Mouse (Mus musculus) hematopoietic stem cell, adult 5-6 weeks (primary cell): Measurements from ENCODE around the gene Dkc1. TPM values are rescaled to one million over a fixed set of nuclear protein-coding genes. Genes with fewer than 3 reads are reported as not detected.

Source experiments
- ATAC-seq, 2 experiments: fragments of 125-278 bp in 1 of 2; replicated peaks in 1 of 2; 2 replicates each; pipeline ENCODE4 v1.8.0; 2016 to 2017; ENCODE audit warnings: inconsistent platforms in 2 of 2, mild to moderate bottlenecking in 2 of 2, moderate number of reproducible peaks in 2 of 2, low read depth in 1 of 2, moderate TSS enrichment in 1 of 2; ENCODE audit not compliant: low FRiP score in 2 of 2, poor library complexity in 2 of 2, severe bottlenecking in 2 of 2, insufficient read depth in 1 of 2, low TSS enrichment in 1 of 2
- total RNA-seq: library from RNA; stranded (forward); fragments of 172-1452, 232-1000 nt; gene quantifications from 2 replicates; pipeline ENCODE4 v1.2.3, GENCODE M21; 2017

The Dkc1 gene
- total RNA-seq, result 454 and 474 TPM in 2 replicates

DNA sequence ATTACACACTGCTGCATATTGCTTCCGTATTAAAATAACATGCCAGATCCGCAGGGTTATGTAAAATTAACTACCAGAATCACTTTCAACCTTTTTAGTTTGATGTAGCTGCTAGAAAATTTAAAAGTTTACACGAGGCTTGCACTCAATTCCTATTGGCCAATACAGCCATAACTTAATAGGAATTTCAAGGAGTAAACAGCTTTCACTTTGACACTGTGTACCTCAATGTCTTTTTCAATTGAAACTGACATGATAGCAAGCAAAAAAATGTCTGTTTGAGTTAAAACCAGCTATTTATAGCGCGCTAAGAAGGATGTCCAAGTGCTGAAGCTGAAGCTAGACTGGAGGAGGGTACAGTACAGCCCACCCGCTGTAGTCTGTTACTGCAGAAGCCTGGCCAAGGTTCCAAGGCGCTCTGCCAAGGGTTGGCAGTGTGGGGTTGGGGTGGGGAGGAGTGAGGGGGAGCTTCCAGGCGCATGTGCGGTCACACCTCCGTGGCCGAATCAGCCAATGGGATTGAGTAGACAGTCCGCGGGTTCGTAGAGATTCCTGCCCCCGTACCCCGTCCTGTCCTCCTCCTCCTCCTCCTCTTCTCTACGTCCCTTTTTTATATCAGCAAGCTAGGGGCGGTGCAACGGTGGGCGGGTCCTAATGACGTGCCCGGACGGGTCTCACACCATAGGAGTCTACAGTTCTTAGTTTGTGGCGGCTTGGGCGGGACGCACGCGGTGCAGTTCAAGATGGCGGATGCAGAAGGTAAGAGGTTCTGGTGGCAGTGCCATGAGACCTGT, at the start of gene Dkc1:
TSS of gene Dkc1 (plus strand) at position 486 of the 794 bp plus-strand sequence.
- peak; percentile 98 to 99 for ATAC-seq

DNA sequence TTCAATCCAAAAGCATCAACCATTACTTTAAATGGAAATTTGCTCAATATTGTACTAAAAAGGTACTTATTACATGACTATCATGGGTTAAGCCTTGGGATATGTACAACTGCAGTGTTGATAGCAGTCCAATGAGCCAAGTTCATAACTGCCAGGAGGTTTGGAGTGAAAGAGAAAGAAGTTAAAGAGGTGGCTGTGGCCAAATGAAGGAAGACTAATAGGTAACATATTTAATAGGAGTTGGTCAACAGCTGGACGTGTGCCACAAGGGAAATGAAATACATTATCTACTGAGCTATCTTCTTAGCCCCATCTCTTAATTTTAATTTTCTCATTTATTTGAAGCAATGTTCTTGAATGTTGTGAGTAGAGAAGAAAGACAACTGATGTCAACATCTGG, 49.7 kb upstream of the Dkc1 start:
- no peak for ATAC-seq

DNA sequence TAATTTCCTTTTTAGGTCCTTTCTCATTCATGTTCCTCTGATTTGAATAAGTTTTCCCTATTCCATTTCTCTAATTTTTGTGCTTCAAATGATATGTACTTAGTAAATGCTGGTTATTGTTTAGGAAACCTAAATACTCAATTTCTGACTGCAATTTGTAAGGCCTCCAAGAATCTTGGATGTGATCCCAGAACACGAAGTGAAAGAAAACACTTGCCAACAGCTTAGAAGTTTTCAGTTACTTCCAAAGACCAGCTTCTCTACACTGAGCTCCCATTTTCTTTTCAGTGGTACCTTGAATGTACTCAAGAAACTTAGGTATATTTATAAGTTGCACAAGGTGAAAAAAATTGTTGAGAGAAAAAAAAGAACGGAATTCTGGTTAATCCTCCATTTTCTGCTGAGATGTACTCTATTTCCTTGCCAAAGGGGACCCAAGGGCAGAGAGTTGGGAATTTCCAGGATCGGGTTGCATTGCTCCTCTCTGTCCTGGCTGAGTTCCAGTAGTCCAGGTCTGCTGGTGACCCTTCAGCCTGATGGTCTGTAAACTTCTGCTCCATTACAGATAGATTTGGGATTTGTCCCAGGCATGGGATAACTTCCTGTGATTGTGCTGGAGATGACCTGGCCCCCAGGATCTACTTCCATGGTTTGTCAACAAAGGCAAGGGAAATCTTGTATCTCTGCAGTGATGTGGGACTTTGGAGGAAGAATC, 48.6 kb upstream of the Dkc1 start:
- no peak for ATAC-seq

DNA sequence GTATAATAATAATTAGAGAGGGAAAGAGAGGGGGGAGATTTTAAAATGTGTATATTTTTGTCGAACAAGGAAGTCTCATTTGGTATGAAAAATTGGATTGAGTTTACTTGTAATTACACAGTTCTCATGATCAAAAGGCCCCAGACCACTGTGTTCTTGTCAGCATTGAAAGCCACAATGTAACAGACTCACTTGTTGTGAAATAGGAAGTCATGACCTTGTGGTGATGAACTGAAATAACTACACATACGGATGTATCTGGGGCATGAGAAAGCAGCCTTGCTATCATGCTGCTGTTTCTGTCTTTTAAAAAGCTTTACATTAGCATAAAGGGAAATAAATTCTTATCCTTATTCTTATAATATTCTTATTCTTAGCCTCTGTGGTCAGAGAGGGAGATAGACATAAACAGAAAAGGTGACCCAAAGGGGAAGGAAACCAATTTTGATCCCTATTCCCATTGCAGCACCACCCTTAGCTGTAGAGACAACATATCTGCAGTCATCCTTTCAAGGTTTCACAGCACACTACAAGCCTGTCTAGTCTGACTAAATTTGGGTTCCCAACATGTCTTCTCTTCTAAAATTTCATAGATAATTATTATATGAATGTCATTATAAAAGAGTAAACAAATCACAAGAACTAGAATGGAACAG, 39.4 kb upstream of the Dkc1 start:
- ATAC-seq, result peak; percentile 82 to 92; a peak in 3 of 4 replicates

DNA sequence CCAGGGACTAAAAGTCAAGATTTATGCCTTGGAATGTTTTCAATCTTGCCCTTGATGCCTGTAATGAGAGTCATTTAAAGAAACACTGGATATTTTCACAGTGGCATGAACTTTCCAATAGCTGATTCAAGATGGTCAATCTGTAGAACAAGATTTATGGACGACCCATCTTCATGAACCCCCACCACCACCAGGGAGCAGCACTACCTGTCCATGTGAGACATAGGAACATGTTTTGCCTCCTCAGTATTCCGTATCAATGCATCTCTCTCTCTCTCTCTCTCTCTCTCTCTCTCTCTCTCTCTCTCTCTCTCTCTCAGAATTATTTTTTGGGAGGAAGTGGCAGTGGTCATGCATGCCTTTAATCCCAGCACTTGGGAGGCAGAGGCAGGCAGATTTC, 13.3 kb upstream of the Dkc1 start:
- no peak for ATAC-seq

DNA sequence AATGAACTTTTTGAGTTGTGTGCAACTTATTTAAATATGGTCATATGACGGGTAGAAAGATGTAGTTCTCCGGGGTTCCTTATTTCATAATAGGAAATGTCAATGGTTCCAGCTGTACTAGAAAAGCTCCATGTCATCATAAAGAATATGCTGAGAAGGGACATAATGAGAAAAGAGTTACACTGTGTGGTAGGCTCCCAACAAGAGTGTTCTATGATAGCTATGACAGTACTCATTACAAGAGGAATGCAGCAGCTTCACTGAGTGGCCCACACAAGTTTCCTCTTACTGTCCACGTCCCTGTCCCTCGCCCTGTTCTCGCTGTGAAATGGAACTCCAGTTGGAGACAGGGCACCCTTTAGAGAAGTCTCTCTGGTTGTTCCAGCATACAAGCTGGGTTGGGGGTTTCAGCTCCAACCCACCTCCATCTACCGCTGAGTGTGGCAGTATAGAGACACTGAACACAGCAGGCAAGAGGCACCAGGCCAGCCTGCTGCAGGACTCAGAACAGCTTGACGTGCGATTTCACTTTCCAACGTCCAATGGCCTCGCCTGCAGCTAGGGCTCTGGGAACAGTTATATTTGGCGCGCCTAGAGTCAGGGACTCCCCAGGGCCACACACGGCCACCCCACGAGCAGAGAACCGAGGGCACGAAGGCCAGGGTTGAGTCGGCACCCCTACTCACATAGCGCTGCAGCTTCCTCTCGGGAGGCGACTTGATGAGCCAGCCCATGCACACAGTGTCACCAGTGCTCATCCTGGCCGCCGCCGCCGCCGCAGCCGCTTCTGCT, 11.5 kb upstream of the Dkc1 start:
- ATAC-seq, result peak; percentile 66 to 71

DNA sequence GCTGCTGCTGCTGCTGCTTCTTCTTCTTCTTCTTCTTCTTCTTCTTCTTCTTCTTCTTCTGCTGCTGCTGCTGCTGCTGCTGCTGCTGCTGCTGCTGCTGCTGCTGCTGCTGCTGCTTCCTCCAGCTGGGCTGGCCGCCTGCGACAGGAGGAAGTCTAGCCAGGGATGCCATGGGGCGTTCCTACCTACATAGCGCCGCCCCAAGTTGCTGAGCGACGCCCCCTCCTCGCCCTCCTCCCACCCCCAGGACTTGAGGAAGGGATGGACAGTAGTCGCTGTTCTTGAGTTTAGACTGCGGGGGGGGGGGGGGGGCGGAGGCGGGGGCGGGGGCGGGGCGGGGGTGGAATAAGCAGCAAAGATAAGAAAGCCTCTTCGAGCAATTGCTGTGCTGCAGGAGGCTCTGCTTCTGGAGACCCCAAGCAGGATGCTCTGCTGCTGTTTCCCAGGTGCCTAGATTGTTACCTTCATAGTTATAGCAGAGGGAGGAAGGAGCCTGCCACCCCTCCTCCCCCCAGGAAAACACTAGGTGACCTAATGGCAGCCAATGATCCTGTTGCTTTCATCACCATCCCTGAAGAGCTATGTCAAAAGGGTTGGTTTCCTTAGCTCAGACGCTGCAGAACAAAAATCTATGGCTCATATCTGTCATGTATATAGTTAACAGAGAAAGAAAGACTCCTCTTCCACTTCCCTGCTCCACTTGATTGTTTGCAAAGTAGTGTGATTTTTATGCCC, 10.7 kb upstream of the Dkc1 start, which contains the start of gene Gab3:
TSS of gene Gab3 (minus strand) at position 685 of the 735 bp plus-strand sequence.
- peak; percentile 92 to 99 for ATAC-seq

DNA sequence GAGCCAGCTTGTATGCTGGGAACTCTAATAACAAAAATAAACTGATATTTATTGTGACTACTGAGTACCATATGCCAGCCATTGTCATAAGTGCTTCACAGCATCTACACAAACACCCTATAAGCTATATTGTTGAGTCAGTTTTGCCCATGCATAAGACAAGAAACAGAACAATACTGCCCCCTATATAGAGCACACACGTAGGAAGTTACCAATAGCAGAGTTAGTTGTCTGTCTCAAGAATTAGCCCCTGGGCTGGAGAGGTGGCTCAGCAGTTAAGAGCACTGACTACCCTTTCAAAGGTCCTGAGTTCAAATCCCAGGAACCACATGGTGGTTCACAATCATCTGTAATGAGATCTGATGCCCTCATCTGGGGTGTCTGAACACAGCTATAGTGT, 10.0 kb upstream of the Dkc1 start:
- no peak; a peak in 1 of 4 replicates for ATAC-seq

DNA sequence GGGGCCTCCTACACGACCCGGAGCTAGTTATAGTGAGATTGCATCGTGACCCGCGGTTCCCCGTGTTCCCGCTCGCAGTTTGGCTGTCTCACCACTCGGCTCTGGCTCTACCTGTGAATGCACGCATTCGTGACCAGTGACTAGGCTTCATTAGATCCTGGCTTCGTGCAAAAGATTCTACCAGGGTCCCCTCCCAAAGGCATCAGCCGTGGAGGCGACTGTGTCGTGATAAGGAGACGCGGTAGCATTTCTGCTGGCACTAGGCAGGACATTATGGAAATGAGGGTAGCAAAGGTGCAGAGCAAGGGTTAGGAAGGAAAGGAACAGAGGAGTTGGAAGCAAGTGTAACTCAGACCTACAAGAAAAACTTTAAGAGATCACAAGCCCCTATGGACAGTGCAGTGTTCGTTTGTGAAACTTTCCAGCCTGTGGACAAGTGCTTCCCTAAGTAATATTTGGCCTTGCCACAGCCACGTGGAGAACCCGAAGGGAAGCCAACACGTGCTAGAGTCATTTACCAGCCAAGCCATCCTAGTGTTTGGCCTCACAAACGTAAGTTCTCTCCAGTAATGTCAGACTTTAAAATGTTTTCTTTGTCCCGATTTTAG, 613 bp downstream of the Dkc1 start:
- no peak; a peak in 1 of 4 replicates for ATAC-seq

DNA sequence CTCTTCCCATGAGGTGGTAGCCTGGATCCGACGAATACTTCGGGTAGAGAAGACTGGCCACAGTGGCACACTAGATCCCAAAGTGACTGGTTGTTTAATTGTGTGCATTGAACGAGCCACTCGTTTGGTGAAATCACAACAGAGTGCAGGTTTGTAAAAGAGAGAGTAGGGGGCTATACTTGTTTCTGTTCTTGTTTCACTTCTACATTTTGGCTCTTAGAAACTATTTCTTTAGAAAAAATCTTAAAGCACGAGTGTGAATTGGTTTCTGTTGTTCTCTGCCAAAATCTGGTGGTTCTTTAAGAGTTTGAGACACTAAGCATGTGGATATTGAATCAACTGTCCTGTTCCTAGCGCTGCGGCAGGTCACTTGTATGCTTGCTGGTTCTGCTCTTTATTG, 3.1 kb downstream of the Dkc1 start:
- no peak for ATAC-seq

DNA sequence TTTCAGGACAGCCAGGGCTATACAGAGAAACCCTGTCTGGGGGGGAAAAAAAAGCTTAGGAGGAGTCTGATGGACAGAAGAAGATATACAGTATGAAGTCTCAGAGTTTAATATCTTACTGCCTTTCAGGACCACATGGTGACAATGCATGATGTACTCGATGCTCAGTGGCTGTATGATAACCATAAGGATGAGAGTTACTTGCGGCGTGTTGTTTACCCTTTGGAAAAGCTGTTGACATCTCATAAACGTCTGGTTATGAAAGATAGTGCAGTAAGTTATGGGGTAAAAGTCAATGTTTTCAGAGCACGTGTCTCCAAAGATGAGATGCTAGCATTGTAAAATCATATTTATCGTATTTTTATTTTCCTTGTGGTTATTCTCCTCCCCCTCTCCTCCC, 6.6 kb downstream of the Dkc1 start:
- no peak for ATAC-seq

DNA sequence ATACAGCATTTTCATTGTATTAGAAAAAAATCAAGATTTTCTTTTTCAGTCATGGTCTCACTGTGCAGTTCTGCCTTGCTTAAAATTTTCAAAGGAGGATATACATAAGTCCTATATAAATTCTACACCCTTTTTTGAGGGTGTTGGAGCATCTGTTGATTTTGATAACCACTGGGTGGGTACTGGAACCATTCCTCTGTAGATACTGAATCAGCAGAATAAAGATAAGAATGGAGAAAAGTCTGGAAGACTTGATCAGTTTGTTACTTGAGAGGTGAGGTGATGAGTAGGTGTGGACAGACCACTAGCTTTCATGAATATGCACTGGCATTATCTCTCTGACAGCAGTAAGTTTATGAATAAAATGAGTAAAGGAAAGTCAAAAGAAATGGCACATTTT, 19.9 kb downstream of the Dkc1 start:
- ATAC-seq, result no peak

DNA sequence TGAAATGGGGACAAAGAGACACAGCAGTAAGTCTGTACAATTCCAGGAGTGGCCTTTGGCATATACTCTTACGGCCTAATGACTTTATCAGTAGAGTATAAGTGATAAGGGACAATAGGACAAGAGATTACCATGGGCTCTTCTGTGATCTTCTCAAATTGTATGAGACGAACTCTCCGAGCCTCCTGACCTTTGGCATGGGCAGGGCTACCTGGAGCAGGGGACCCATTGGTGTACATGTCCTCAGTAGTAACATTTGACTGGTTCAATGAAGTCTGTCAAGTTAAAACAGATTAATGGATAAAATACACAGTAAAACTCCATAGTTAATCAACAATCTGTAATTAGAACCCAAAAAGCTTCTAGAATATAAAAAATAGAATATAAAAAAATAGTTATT, 30.0 kb downstream of the Dkc1 start:
- no peak for ATAC-seq

DNA sequence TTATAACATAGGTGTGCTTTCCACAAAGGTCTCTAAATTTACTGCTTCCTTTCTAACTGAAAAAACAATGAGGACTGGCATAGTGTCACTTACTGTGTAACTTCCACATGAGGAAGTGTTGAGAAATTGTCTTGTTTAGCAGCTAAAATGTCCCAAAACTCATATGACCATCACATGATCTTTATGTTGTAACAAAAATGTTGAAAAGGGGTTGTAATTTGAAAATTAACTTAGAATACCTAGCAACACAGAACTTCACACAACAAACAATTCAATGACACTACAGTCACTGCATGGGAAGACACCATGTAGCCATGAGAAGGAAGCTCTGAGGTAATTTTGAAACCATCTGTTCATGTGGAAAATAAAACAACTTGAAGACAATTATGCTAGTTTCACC, 31.2 kb downstream of the Dkc1 start:
- ATAC-seq, result peak in 1 of 2 experiments; percentile 47; a peak in 1 of 4 replicates

DNA sequence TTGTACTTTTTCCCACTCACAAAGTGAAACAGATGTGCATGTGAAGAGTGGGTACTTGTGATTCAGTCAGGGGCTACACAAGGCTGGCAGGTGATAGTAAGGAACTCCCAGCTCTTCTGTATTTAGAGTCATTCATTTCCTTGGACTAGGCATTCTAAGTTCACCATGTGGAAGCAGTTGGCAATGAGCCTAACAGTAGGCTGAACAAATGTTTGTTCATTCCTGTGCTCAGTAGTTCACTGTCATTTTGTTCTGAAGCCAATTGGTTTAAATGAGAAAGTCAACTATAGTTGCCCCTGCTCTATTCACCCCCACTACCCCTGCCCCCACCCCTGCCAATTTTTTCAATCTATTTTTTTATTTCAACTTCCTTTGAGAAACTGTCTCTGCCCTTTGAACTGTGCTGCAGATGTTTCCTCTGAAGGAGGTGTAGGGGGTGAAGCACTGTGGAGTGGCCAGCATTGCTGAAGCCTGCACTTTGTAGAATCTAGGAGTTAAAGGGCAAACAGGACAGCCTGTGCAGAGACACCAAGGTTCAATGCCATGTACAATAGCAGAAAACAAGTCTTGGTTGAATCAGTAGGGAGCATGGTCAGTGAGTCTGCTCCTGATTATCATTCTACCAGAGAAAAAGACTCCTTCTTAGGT, 32.8 kb downstream of the Dkc1 start:
- ATAC-seq, result no peak

DNA sequence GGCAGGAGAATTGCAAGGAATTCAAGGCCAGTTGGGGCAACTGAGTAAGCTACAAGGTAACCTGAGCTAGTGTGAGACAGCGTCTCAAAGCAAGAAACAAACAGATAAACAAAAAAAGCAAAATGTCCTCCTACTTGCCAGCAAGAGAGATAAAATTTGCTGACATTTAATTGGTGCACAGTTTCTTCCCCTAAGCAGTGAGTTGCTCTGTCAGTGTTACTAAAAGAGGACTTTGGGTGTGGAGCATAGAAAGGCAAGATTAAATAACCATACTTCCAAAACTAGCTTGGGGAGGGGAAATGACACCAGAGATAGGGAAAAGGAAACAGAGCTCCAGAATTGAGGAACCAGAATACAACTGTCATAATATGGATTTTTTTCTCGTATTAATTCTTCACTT, 33.8 kb downstream of the Dkc1 start:
- ATAC-seq, result no peak
